Mouse (Mus musculus) midbrain, embryonic 10.5 days (tissue): ENCODE measurements at regions not wholly inside any gene's neighbourhood (a gene's known extent, or its start where the extent isn't known, plus 50 kb on each side); places are given as distances from the start of the nearest gene placed in this dataset.
A peak's percentile ranks its signal among the peaks of the same experiment; 100 is the strongest.
"Not testable (repeated sequence)": the region's sequence is repeated elsewhere in the genome, so short reads cannot be mapped to it uniquely, and the experiment has no call there.

Experiments
- DNase-seq: peaks from one replicate; pipeline ENCODE4 v3.0.0-alpha.2; 2017; ENCODE audit warnings: low spot score
- H3K27ac ChIP-seq: fragments of 300-500 bp; sonication (generic); replicated peaks from 2 replicates; pipeline ENCODE4 v1.5.1; 2016; ENCODE audit warnings: mild to moderate bottlenecking
- H3K27me3 ChIP-seq: fragments of 300-500 bp; sonication (generic); 2 replicates; pipeline ENCODE4 v1.6.1; 2016; ENCODE audit warnings: low read depth, mild to moderate bottlenecking; ENCODE audit not compliant: poor library complexity, severe bottlenecking
- H3K36me3 ChIP-seq: fragments of 300-500 bp; sonication (generic); 2 replicates; pipeline ENCODE4 v1.6.1; 2016; ENCODE audit warnings: mild to moderate bottlenecking, moderate library complexity
- H3K4me1 ChIP-seq: fragments of 300-500 bp; sonication (generic); 2 replicates; pipeline ENCODE4 v1.6.1; 2016
- H3K4me3 ChIP-seq: fragments of 300-500 bp; sonication (generic); 2 replicates; pipeline ENCODE4 v1.5.1; 2016; ENCODE audit warnings: mild to moderate bottlenecking, moderate library complexity
- H3K9me3 ChIP-seq: fragments of 300-500 bp; sonication (generic); replicated peaks from 2 replicates; pipeline ENCODE4 v1.6.1; 2016; ENCODE audit warnings: mild to moderate bottlenecking
- WGBS: fragments of 180-500 bp; shearing (Covaris S2); methylation state at CpG from one replicate; pipeline ENCODE4 v1.1.7; 2016; 5-methylcytosine and 5-hydroxymethylcytosine counted together

DNA sequence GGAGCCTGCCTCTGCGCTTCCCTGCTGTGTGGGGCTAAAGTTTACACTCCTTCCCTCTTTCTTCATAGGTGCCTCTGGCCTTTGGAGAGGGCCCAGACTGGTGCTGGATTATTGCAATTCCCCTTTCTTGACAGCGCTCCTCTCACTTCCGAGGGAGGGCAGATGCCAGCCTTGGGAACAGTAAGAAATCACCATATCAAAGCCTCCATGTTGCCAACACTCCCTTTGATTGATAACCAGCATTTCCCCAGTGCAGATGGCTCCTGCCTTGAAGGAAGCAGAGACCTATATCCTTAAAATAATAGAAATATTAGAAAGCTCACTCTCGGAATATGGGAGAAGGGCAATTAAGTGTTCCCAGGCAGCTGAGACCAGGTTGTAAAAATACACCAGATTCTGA, 63.1 kb upstream of the Cep295 start:
- WGBS: 79% methylated on average over 4 of the region's 4 CpGs
- Histone ChIP-seq H3K4me1 (peaks cover 15% of the 10 kb centered on the region), H3K9me3 (no peaks in the 10 kb centered on the region), H3K36me3 (no peaks in the 10 kb centered on the region), H3K27ac (no peak overlapping the region), H3K27me3 (no peaks in the 10 kb centered on the region), H3K4me3 (no peak overlapping the region)
- no peak for DNase-seq

GRCm38 (mm10) chr9:15421864-15422263, 64.3 kb upstream of the Cep295 start:
- 33% methylated on average over 10 of the region's 10 CpGs for WGBS
- no peaks in the 10 kb centered on the region for H3K27me3 ChIP-seq
- peaks cover 15% of the 10 kb centered on the region for H3K4me1 ChIP-seq
- H3K4me3 ChIP-seq: no peak overlapping the region
- DNase-seq: no peak
- no peak overlapping the region for H3K27ac ChIP-seq
- H3K9me3 ChIP-seq: no peaks in the 10 kb centered on the region
- no peaks in the 10 kb centered on the region for H3K36me3 ChIP-seq

- H3K4me3 ChIP-seq, H3K36me3 ChIP-seq, H3K27ac ChIP-seq, H3K27me3 ChIP-seq, H3K9me3 ChIP-seq, H3K4me1 ChIP-seq: not testable (repeated sequence)
- 80% methylated on average over 11 of the region's 11 CpGs for WGBS
- DNase-seq: peak; percentile 18
Observed at GRCm38 (mm10) chr9:15434279-15434678, 59.0 kb upstream of the Smco4 start.

GRCm38 (mm10) chr9:15439319-15439980, 53.8 kb upstream of the Smco4 start:
- Histone ChIP-seq H3K4me1 (no peaks in the 10 kb centered on the region), H3K9me3 (no peaks in the 10 kb centered on the region), H3K36me3 (no peaks in the 10 kb centered on the region), H3K27ac (no peak overlapping the region), H3K4me3 (no peak overlapping the region), H3K27me3 (no peaks in the 10 kb centered on the region)
- DNase-seq: no peak
- 72% methylated on average over 4 of the region's 4 CpGs for whole genome bisulfite sequencing

- Histone ChIP-seq H3K9me3 (no peaks in the 10 kb centered on the region), H3K4me1 (no peaks in the 10 kb centered on the region), H3K27ac (no peak overlapping the region), H3K27me3 (no peaks in the 10 kb centered on the region), H3K4me3 (no peak overlapping the region), H3K36me3 (no peaks in the 10 kb centered on the region)
- 87% methylated on average over 4 of the region's 4 CpGs for WGBS
- peak; percentile 8 for DNase-seq
Observed at GRCm38 (mm10) chr9:15442131-15442530, 51.1 kb upstream of the Smco4 start.
